Mouse (Mus musculus) right cerebral cortex, postnatal 36 days (tissue): Measurements from ENCODE around the gene Wnt7b.

ENCODE experiments used
- DNase-seq, 2 experiments: peaks; one replicate each; pipeline ENCODE4 v3.0.0; 2022; ENCODE audit warnings: low spot score in 2 of 2, mixed read lengths in 1 of 2

Wnt7b gene

DNA sequence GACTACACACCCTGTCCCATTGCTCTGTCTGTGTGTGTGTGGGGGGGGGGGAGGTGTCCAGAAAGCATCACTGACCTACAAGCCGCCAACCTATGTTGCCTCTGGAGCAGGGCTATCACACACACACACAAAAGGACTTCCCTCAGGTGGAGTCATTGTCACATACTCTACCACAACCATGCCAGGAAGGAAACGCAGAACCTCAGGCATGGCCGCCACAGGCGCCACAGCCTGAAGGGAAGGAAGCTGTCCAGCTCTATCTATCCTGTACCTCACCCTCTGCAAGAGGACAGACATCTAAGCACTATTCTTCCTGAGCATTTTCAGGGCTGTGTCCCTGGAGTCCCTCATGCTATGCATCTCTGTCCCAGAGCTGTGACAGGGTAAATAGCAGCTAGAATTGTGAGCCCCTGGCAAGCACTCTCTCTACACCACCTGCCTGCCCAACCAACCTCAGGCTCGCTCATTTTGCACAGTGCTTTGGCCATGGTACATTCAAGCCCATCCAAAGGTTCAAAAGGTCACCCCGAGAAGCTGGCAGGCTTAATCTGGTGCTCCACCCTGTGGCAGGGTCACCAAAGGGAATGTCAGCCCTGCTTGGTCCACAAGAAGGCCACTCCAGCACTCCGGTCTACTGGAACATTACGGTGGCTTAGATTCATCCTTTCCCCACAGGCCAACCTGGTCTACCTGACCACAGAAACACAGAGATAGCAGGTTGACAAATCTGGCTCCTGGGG, 12.1 kb downstream of the Wnt7b start:
- DNase-seq = no peak

DNA sequence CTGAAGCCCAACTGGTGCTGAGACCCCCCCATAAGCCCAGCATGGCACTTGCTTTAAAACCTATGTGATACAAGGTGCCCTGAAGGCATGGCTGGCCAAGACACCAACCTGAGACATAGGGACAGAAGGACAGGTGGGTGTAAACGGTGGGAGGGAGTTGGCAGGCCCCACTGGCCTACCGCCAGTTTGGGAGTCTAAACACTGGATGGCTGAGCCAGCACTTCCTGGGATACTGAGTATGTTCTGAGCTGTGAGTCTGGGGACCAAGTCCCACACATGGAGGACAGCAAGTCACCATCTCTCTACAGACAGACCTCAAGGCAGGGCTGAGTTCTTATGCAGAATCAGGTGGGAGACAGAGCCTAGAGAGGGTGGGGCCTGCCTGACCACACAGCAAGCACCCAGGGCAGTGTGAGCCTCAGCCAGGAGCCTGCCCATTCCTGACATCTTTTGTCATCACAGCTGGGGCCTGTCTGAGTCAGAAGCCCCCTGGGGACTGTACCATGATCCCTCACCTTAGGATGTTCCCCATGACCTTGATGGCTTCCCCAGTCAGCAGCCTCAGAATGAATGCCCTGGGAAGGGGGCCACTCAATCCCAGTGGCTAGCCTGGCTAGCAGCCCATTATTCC, 13.0 kb downstream of the Wnt7b start:
- DNase-seq = no peak

DNA sequence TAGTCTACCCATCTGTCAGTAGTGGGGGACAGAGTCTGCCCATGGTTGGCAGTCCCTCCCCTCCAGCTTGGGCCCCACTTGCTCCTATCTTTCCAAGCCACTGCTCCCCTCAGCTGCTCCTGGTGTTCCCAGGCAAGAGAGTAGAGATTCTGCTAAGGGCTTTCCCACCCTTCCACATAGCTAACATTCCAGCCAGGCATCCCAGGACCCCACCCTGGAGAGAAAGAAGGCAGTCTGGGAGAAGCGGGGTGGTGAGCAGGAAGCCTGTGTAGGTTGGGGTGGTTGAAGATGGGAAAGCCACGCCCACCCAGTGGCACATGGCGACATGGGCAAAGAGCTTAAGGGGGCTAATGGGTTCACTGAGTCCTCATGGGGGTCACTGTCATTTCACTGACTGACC, 13.9 kb downstream of the Wnt7b start:
- no peak for DNase-seq

- no peak for DNase-seq
Measured at GRCm38 (mm10) chr15:85564966-85565365, 17.3 kb downstream of the Wnt7b start.

DNA sequence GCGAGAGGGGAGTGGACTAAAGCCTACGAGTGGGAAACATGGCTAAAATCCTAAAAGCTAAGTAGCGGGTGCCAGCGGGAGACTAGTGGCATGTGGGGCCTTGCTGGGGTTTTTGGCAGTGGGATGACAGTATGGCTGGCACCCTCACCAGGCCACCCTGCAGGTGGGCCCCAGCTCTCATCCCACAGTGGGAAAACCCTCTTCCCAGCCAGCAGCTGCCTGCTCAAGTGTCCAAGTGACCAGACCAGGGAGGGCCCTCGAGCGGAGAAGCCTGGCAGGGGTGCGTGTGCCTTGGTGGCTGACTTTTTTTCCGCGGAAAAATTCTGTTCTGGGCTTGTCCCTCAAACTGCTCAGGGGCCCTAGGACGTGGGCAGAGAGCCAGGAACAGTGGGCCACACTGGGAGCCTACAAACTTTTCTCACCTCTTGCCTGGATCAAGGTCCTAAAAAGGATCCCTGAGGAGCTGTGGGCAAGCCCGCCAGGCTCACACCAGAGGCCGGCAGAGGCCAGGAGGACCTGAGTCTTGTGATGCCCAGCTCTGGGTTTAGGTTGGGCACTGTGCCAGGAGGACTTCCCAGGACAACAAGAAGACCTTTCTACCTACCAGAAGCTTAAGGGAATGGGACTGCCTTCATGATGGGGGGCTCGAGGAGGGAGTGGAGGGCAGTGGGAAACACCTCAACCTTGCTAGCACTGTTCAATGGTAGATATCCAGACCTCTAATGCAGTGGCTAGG, 18.1 kb downstream of the Wnt7b start:
- DNase-seq = no peak

DNA sequence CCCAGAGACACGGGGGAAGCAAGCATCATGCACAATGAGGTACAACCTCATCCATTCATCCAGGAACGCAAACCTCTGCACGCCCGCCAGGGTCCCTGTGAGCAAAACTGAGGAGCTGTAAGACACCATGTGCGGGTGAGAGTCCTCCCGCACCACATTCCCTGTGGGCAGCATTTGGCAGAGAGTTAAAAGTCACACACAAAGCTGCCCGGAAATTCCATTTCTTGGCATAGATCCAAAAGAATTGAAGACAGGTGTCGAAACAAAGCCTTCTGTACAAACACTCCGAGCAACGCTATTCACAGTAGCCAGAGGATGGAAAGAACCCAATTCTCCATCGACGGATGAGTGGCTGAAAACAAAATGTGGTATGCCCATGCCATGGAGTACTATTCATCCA, 20.3 kb downstream of the Wnt7b start:
- DNase-seq = no peak

- DNase-seq = no peak
Measured at GRCm38 (mm10) chr15:85560830-85561229, 21.4 kb downstream of the Wnt7b start.

DNA sequence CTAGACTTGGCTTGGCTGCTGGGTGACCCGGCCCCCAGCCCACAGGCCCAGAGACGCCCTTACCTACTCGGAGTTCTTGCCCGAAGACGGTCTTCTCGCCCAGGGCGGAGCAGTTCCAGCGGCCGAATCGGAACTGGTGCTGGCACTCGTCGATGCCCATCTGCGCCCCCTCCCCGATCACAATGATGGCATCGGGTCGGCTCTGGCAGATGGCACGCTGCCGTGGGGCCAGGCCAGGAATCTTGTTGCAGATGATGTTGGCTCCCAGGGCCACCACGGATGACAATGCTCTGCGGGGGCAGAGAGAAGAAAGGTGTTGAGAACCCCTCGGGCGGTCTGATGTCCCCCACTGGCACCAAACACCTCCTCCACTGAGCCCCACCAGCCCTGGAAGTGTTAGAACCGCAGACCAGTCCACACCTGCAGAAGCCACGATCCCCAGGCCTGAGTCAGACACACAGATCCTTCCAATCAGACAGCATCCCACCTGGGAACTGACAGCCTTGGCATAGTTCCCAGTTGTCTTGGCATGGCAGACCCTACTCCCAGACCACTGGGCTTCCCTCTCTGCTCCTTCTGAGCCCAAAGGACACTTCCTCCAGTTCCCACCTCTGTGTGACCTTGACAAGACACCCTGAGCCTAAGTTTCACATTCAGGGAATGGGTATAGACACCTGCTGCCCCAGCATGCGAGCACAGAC, 23.3 kb downstream of the Wnt7b start:
- no peak for DNase-seq

DNA sequence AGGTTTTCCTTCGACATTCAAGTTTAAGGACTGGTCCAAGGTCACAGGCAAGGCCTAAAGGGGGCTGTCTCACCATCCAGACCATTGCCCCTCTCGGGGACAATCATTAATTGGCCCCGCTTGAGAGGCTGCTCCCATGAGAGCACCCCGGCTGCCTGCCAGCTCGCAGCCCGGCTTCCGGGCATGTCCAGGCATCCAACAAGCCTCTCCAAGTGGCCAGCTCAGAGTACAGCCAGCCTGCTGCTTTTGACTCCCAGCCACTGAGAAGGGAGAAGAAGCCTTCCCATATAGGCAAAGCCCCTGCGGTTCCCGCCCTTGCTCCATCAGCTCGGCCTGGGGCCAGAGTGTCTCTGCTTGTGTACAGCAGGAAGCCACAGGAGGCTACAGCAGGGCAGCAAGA, 26.5 kb downstream of the Wnt7b start:
- DNase-seq = peak in 1 of 2 experiments; percentile 37

DNA sequence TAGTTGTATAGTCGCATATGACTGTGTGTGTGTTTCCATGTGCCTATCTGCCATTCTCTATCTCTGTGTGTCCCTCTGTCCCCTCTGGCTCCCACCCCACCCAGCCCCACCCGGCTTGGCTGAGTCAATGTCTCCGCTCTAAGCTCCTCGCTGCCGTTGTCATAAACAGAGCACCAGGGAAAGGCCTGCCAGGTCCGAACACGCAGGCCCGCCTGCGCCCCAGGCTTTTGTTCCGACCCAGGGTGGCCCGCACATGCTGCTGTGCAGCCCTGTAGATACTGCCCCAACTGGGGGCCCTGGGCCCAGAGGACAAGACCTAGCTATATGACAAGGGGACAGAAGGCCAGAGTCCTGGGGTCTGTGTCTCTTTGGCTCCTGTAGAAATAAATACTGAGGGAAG, 28.9 kb downstream of the Wnt7b start:
- no peak for DNase-seq

DNA sequence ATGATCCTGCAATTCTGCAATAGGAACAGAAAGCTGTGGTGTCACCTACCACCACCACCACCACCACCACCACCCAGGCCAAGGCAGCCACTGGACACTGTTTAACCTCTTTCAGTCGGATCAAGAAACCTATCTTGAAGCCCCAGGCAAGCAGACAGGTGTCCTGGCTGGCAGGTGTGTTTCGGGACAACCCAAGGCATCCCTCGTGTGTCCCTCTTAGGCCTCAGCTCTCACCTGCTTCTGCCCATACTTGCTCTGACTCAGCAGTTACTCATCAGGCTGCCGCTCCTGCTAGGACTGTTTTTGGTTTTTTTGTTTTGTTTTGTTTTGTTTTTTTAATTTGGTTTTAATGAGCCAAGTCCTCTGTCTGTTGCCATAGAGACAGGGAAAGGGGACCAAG, 35.8 kb downstream of the Wnt7b start:
- DNase-seq = no peak

- DNase-seq = no peak
Measured at GRCm38 (mm10) chr15:85545369-85545768, 36.9 kb downstream of the Wnt7b start.

DNA sequence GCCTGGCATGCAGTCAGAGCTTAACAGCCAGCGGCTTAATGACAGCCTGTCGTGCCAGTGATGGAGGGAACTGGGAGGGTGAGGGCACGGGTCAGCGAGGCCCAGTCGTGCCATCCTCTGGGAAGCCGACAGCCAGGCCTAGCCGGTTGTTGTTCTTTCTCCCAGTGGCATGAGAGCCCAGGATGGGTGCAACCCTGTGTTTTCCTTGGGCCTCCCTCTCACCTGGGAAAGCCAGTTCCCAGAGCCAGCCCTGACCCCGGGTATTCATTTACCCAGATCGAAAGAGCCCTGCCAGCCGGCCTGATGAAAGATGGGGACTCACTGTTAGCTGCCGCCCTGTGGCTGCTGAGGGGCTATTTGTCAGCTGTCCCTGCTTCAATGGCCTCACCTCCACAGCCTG, 44.1 kb downstream of the Wnt7b start:
- no peak for DNase-seq

DNA sequence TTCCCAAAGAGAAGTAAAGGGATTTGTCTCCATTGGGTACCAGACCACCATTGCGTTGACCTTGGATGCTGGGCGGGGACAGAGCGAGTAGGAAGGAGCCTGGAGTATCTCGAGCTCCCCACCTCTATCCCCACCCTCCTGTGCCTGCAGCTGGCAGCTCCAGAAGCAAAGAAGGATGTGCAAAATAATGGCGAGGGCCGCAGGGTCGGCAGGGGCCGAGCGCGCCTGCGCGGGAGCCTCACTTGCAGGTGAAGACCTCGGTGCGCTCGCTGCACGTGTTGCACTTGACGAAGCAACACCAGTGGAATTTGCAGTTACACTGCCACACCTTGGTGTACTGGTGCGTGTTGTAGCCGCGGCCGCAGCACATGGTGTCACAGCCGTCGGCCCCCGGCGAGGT, 45.1 kb downstream of the Wnt7b start:
- DNase-seq = no peak

DNA sequence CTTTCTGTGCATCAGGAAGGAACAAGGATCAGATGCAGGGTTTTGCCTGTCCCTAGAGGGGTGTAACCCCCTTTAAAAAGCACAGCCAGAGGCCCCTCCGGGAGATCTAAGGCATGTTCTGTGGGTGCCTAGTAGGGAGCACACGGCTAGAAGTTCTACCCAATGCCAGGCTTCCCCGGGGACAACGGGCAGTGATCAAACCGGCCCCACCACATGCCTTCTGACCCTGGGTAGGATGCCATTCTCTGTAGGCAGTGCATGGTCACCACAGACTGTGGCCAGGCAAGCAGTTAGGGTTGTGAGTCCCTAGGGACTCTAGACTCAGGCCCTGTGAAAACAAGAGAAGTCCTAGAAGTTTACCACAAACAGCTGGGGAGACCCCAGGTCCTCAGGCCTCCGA, 47.6 kb downstream of the Wnt7b start:
- no peak for DNase-seq

- no peak for DNase-seq
Measured at GRCm38 (mm10) chr15:85534215-85534614, 48.1 kb downstream of the Wnt7b start.

- DNase-seq = no peak
Measured at GRCm38 (mm10) chr15:85532063-85532462, 50.2 kb downstream of the Wnt7b start.

- no peak for DNase-seq
Measured at GRCm38 (mm10) chr15:85529911-85530310, 52.4 kb downstream of the Wnt7b start.

DNA sequence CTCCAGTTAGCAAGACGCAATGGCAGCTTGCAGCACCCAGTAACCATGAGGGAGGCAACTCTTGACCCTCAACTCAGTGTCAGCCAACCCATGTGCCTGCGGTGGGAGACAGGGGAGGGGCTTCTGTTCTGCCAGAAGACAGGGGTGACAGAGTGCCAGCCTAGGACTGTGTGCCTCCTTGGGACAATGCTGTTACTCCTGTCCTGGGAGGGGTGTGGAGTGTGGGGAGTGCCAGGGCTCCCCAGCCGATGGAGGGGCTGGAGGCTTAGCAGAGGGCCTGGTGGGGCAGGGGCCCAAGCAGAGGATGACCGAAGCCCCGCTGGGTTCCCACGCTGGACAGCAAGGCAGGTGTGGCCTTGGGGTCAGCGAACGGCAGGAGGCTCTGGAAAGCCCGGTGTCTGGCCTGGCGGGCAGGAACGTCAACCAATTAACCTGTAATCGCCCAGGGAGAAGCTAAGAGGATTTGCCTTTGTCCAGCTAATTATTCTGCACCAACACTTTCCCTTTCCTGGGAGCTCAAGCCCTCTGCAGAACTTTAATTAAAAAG, 57.8 kb downstream of the Wnt7b start:
- no peak for DNase-seq

DNA sequence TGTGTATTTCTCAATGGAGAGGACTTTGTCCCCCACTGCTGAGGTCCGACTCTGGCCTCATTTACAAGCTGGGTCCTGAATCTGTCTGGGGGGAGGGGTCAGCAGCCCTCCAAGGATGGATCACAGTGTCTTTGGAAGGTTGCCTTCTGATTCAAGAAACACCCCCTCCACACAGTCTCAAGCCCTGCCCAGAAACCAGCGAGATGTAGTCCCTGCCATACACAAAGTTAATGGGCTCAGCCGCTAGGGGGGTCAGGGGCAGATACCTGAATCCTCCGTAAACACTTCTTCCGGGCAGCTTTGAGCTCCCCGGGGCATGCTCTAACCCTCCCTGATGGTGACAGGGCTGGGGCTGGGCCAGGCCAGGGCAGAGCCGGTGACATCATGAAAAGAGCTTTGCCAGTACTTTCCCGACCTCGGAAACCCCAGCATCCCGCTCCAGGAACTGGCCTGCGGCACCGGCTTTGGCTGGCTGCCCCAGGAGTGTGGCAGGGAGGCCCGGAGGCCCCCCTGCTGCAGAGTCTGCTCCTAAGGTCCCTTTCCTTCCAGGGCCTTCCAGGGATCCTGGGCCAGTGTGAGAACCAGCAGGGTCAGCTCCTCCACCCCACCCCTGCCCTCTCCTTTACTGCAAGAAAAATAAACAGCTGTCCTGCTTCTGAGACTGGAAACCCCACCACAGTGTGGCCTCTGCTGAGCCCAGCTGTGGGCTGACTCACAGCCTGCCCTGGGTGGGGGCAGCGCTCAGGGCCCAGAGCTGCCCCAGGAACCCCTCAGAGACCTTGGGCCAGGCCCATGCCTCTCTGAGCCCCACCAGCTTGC, 58.9 kb downstream of the Wnt7b start:
- DNase-seq = no peak

DNA sequence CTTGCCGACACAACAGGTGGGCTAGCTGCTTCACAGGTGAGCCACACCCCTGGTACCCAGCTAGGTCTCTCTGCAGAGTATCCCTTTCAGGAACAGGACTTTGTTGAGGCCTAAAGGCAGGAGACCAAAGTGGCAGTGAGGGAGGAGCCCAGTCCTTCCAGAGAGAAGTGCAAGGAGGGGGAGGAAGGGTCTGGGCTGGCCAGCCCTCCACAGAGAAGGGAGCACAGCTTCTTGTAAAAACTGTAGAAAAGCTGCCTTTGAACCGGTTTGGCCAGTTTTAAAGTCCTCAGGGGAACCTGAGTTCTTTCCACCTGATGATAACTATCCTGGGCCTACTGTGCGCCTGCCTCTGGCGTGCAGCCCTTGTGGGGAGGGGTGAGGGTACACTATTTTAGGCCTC, 62.8 kb downstream of the Wnt7b start:
- no peak for DNase-seq
